Mouse (Mus musculus) bone marrow macrophage, adult 2 months (primary cell): Measurements from ENCODE around the gene Dhx34. TPM values are rescaled to one million over a fixed set of nuclear protein-coding genes. Genes with fewer than 3 reads are reported as not detected.

Experiments used
- H3K27ac ChIP-seq: 2 replicates; pipeline ENCODE4 v1.5.1; 2012; ENCODE audit warnings: low read depth, low read length; ENCODE audit not compliant: insufficient read depth
- H3K4me1 ChIP-seq: 2 replicates; pipeline ENCODE4 v1.6.1; 2012; ENCODE audit warnings: low read length; ENCODE audit not compliant: control insufficient read depth, insufficient read depth
- H3K4me3 ChIP-seq: 2 replicates; pipeline ENCODE4 v1.5.1; 2012; ENCODE audit warnings: mild to moderate bottlenecking, low read length, moderate library complexity; ENCODE audit not compliant: insufficient read depth
- CTCF ChIP-seq: IDR thresholded peaks from 2 replicates; pipeline ENCODE4 v1.5.1; 2012; ENCODE audit warnings: low read depth, mild to moderate bottlenecking, low read length, moderate library complexity
- POLR2A ChIP-seq: IDR thresholded peaks from 2 replicates; pipeline ENCODE4 v1.6.1; 2012; ENCODE audit warnings: mild to moderate bottlenecking, low read depth, low read length, borderline replicate concordance
- polyA plus RNA-seq: library from polyadenylated mRNA; stranded (reverse); fragments of >200 nt; gene quantifications from 2 replicates; pipeline ENCODE4 v1.2.4, GENCODE M21; 2012; ENCODE audit not compliant: missing spikeins, insufficient read depth, insufficient read length

Gene Dhx34
- polyA plus RNA-seq, 1 experiment = 21.3 TPM

DNA sequence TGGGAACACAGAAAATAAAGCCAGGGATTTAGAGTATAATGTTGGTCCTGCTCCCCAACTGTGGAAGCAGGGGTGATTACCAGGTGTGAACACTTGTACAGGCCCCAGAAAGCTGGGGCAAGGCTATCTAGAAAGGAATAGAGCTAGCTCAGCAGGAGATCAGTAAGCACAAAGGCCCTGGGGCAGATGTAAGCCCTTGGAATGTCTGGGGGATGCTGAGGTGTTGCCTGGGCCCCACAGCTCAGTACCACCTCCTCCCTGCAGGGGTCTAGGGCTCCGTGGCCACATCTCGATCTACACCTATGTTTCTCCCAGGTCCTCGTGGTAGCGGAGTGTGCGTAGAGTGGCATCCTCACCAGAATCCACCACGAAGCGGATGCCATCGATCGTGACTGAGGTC is 7.9 kb downstream of the Dhx34 start:
- no peak for TF ChIP-seq POLR2A
- TF ChIP-seq CTCF = no peak
- H3K27ac ChIP-seq = no peak overlapping the region
- peaks cover 5% of the 10 kb centered on the region for H3K4me1 ChIP-seq
- H3K4me3 ChIP-seq = no peak overlapping the region

DNA sequence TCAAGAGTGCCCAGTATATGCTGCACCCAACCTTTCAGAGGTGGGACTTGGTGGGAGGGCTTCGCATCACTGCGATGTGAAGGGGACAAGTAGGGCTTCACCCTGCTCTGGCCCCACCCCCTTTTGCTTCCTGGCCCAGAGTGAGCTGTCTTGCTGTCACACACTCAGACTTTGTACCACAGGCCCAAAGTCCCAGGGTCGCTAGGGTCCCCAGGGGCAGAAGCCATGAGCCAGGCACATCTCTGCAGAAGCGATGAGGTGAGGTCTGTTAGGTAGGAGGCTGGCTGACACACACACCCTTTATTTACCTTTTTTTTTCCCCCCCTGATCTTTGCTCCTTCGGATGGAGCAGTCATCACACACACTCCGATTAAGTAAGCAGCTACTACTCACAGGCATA is 8.6 kb downstream of the Dhx34 start:
- H3K4me3 ChIP-seq = no peak overlapping the region
- H3K4me1 ChIP-seq = peaks cover 13% of the 10 kb centered on the region
- TF ChIP-seq CTCF (no peak), POLR2A (no peak)
- no peak overlapping the region for H3K27ac ChIP-seq

DNA sequence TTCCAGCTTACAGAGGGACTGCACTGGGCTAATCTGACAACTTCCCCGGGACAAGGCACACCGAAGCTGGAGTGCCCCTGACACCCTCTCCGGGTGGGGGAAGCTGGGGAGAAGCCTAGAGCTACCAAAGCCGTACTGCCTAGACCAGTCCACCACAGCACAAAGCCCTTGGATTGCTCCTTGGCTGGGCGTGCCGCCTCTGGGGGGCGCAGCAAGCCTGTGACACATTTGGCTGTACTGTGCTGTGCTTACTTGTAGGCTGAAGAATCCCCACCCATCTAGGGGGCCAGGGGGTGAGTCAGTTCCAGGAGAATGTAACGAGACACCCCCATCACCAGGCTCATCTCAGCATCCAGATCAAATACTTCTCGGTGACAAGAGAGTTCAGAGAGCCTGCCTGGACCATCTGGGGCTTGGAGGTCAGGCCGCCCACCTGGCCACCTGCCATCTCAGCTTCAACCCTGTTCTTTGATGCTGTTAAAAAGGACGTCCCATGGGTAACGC is 10.9 kb downstream of the Dhx34 start:
- Histone ChIP-seq H3K4me1 (peaks cover 33% of the 10 kb centered on the region), H3K27ac (no peak overlapping the region), H3K4me3 (no peak overlapping the region)
- no peak for TF ChIP-seq POLR2A
- TF ChIP-seq CTCF = peak; percentile 48; the same call in 1 of the 2 replicates

DNA sequence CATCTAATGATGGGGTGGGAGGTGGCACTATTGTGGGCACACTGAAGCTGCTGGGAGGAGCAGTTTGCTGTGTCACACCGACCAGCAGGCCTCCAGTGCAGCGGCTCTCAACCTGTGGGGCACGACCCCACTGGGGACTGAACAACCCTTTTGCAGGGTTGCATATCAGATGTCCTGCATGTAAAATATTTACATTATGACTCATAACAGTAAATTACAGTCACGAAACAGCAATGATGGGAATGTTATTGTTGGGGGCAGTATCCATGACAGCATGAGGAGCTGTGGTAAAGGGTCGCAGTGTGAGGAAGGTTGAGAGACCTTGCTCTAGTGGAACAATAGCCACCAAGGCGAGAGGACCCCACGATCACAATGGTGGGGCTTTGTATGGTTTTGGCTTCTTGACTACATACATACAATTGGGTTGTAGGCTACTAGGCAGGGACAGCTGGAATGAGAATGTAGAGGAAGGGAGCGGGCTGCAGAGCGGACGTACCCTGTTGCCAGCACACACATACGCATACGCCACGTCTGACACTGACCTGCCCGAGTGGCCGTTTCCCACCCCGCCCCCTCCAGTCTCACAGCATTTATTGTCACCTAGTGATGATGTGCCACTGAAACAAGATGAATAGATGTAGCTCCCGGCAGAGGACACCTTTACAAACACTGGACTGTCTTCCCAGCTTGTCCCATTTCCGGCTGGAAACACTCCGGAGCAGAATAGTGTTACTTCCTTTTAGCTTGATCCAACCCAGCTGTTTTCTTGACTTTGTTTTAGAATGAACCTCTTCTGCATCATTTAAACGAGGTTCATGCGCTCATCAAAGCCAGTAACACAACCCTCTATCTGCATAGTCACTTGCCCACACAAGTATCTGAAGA is 12.8 kb downstream of the Dhx34 start:
- peak overlapping the region; percentile 94 for H3K27ac ChIP-seq
- no peak for TF ChIP-seq POLR2A
- no peak for TF ChIP-seq CTCF
- no peak overlapping the region for H3K4me3 ChIP-seq
- peaks cover 50% of the 10 kb centered on the region for H3K4me1 ChIP-seq

DNA sequence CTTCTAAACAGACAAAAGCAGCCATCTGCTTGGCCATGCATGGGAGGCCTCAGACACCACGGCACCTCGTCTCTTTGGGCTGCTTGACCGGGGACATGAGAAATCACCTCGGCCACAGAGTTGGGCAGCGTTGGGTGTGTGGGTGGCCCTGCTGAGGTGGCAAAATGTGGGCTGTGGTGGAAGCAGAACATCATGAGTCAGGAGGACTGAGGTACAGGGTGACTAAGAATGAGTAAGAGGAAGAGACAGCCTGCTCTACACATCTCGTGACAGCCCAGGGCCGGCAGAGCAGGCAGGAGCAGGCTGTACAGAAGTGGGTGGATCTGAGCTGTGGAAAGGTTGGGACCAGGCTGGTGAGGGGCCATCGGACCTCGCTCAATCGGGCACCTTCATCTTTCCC is 14.3 kb downstream of the Dhx34 start:
- H3K27ac ChIP-seq = peak overlapping the region; percentile 95
- H3K4me1 ChIP-seq = peaks cover 56% of the 10 kb centered on the region
- TF ChIP-seq POLR2A = no peak
- TF ChIP-seq CTCF = no peak
- no peak overlapping the region for H3K4me3 ChIP-seq

DNA sequence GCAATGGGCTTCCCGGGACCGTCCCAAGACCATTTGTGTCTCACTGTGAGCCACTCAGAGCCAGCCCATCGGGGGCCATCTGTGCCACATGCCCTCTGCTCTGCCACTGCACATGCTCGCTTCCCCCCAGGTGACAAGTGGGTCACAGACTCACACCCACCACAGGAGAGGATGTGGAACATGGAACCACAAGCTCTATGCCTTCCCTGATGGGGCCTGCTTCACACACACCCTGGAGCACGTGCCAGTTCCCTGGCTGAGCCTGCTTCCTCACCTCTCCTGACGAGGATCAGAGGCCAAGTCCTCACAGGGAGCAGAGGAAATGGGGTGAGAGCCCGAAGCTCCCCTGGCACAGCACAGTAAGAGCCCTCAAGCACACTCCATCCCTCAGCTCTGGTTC is 14.8 kb downstream of the Dhx34 start:
- H3K4me3 ChIP-seq = no peak overlapping the region
- peaks cover 56% of the 10 kb centered on the region for H3K4me1 ChIP-seq
- H3K27ac ChIP-seq = peak overlapping the region; percentile 95
- no peak for TF ChIP-seq CTCF
- no peak for TF ChIP-seq POLR2A

DNA sequence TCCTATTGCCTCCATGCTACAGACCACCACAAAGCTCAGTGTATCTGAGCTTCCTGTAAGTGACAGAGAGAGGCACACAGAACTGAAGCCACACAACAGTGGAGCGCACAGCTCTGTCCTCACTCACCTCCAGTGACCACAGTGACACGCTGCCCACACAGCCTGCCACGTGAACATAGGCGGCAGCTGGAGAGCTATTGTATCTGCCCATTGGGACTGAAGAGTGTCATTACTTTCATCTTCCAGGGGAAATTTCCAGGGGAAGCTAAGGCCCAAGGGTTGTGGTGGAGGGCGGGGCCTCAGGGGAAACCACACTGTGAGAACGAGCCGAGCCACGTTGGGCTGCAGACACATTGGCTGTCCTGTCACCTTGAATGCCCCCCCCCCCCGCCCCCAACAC is 17.0 kb downstream of the Dhx34 start:
- Histone ChIP-seq H3K4me3 (no peak overlapping the region), H3K4me1 (peaks cover 59% of the 10 kb centered on the region), H3K27ac (peak overlapping the region; percentile 72)
- TF ChIP-seq POLR2A (no peak), CTCF (no peak)

DNA sequence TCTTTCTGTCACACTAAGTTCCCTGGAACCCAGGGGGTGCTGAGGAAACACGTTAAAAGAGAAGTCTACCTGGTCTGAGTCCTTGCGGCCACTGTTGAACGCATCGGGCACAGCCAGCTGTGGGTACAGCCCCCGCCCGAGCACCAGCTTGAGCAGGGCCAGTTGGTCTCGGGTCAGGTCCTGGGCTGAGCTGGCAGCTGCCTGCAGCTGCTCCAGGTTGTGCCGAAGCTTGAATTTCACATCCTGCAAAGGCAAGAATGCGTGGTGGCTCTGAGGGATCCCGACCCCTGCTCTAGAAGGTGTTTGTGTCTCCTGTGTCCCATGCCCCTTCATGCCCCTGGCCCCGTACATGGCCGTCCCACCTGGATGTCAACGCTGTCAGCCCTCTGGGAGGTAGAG is 18.3 kb downstream of the Dhx34 start:
- TF ChIP-seq POLR2A (no peak), CTCF (no peak)
- Histone ChIP-seq H3K4me3 (no peak overlapping the region), H3K4me1 (peaks cover 51% of the 10 kb centered on the region), H3K27ac (no peak overlapping the region)

DNA sequence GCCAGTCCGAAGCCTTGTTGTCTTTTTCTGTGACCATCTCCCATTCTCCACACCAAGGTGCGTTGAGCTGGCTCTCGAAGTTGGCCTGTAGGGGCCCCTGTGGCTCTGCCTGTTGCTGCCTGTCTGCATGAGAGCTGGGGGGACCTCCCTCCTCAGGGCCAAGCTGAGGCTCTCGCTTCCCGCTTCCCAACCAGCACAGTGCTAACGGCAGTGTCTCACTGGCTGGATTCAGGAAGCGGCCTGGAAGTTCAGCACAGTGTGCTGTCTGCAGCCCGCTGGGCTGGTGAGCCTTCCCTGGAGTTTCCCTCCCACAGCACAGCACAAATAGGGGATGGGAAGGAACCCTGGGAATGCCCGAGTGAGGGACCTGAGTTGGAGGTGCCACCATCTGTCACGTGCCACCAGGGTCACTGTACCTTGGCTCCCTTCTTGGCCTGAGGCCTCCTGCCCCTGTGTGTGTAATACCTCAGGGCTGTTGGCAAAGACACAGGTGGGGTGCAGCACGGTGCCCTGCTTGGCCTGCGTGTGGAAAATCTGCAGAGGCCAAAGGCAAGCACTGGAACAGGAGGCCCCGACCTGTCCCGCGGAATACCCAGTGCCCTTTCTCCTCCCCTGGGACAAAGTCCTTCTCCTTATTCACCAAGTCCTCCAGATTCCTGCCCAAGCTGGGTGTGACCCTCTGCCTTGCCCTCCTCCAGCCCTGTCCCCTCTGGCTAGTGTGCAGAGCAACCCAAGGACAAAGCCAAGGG is 18.9 kb downstream of the Dhx34 start:
- Histone ChIP-seq H3K4me3 (no peak overlapping the region), H3K4me1 (peaks cover 45% of the 10 kb centered on the region), H3K27ac (no peak overlapping the region)
- TF ChIP-seq CTCF (no peak), POLR2A (no peak)

DNA sequence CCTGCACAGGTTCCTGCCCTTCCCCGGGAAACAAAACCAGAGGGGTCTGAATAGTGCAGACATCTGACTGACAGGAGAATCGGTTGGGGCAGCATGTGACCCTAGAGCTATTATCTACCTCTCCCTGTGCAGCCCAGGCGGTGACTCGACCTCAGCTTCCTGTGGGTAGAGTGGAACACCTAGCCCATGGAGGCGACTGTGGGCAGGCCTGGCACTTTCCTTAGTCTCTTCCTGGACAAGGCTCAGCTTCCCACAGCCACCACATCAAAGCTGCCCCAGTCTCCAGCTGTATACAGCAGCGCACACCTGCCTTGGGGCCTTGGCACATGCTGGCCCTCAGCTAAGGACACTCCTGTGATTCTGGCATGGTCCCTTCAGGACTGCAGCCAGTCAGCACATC is 20.7 kb downstream of the Dhx34 start:
- Histone ChIP-seq H3K27ac (no peak overlapping the region), H3K4me1 (peaks cover 30% of the 10 kb centered on the region), H3K4me3 (no peak overlapping the region)
- TF ChIP-seq POLR2A (no peak), CTCF (no peak)
